Mouse (Mus musculus): Measurements from ENCODE around the gene Mrpl14. TPM values are rescaled to one million over a fixed set of nuclear protein-coding genes. Genes with fewer than 3 reads are reported as not detected.

The Mrpl14 gene
- total RNA-seq, 1 experiment from 2014 or later: 124 TPM

Other genes starting within 250 kb of the Mrpl14 start
- gene Spats1, start 210.9 kb upstream of the Mrpl14 start, total RNA-seq (2021): 0.24 TPM in 1 of 2 replicates, not detected in the other
- gene Aars2, start 179.5 kb upstream of the Mrpl14 start, total RNA-seq (2021): 17.1 and 19.6 TPM in 2 replicates
- not detected in 2 replicates for gene Tcte1, start 162.9 kb upstream of the Mrpl14 start, total RNA-seq (2021)
- 0.15 and 0.19 TPM in 2 replicates for gene Tmem151b, start 136.6 kb upstream of the Mrpl14 start, total RNA-seq (2021)
- gene Nfkbie, start 130.6 kb upstream of the Mrpl14 start, total RNA-seq (2021): 3.1 and 3.6 TPM in 2 replicates
- gene Slc35b2, start 122.4 kb upstream of the Mrpl14 start, total RNA-seq (2021): 59.6 and 74.2 TPM in 2 replicates
- 1,940 and 2,378 TPM in 2 replicates for gene Hsp90ab1, start 113.1 kb upstream of the Mrpl14 start, total RNA-seq (2021)
- gene Slc29a1, start 86.7 kb upstream of the Mrpl14 start, total RNA-seq (2021): 151 and 173 TPM in 2 replicates
- gene Mymx, start 84.2 kb upstream of the Mrpl14 start, total RNA-seq (2021): not detected in 2 replicates
- gene Capn11, start 27.0 kb upstream of the Mrpl14 start, total RNA-seq (2021): 0.46 TPM in 1 of 2 replicates, not detected in the other
- 51.6 TPM in 2 replicates for gene Tmem63b, start 583 bp downstream of the Mrpl14 start, total RNA-seq (2021)
- gene 1600014C23Rik, start 47.5 kb downstream of the Mrpl14 start, total RNA-seq (2021): not detected in 2 replicates